Mouse (Mus musculus): ENCODE results near the gene Kcnq4. TPM values are rescaled to one million over a fixed set of nuclear protein-coding genes. Genes with fewer than 3 reads are reported as not detected.
A peak's percentile ranks its signal among the peaks of the same experiment; 100 is the strongest.

Kcnq4 gene
- polyA plus RNA-seq, 1 experiment from 2014 or later = 1.7 TPM

DNA sequence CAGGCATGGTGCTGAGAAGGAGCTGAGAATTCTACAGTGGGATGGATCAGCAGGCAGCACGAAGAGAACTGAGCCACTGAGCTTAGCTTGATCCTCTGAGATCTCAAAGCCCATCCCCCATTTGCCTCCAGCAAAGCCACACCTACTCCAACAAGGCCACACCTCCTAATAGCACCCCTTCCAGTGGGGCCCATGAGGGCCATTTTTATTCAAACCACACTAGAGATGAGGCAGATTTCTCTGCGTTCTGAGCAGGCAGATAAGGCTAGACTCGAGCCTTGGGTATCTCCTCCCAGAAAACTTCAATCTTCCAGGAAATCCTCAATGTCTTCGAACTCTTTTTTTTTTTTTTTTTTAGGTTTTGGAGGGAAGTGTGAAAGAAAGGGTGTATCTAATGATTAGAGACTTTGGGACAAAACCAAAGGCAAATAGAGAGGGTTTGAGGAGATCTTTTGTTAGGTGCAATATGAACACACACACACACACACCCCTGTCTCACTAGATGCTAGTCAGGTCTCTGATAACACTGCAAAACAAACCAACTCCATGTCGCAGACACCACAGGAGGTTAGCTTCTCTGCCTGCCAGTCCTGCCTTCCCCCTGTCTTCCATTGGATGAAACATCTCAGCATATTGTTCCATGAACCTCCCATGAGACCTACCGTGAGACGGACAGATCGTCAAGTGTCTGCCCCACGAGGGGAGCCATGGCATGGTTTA lies 65.0 kb downstream of the Kcnq4 start:
- peaks cover 5% of the 10 kb centered on the region; the same call in 1 of the 2 replicates for H3K27me3 ChIP-seq (ENCODE audit: insufficient read depth, poor library complexity, severe bottlenecking)
- H3K27ac ChIP-seq = no peak overlapping the region
- no peak for DNase-seq (ENCODE audit: low spot score)
- 48% methylated on average over 9 of the region's 9 CpGs for WGBS
- no peaks in the 10 kb centered on the region for H3K36me3 ChIP-seq
- H3K4me3 ChIP-seq = no peak overlapping the region
- peaks cover 3% of the 10 kb centered on the region; the same call in 1 of the 2 replicates for H3K4me1 ChIP-seq
- H3K9me3 ChIP-seq = no peaks in the 10 kb centered on the region

- Histone ChIP-seq H3K27me3 (ENCODE audit: insufficient read depth, poor library complexity, severe bottlenecking) (peaks cover 5% of the 10 kb centered on the region; the same call in 1 of the 2 replicates), H3K4me1 (peaks cover 3% of the 10 kb centered on the region; the same call in 1 of the 2 replicates), H3K36me3 (no peaks in the 10 kb centered on the region), H3K4me3 (no peak overlapping the region), H3K9me3 (no peaks in the 10 kb centered on the region), H3K27ac (no peak overlapping the region)
- no peak for DNase-seq (ENCODE audit: low spot score)
- 26% methylated on average over 10 of the region's 10 CpGs for WGBS
Measured at GRCm38 (mm10) chr4:120682168-120682567, 66.2 kb downstream of the Kcnq4 start.

DNA sequence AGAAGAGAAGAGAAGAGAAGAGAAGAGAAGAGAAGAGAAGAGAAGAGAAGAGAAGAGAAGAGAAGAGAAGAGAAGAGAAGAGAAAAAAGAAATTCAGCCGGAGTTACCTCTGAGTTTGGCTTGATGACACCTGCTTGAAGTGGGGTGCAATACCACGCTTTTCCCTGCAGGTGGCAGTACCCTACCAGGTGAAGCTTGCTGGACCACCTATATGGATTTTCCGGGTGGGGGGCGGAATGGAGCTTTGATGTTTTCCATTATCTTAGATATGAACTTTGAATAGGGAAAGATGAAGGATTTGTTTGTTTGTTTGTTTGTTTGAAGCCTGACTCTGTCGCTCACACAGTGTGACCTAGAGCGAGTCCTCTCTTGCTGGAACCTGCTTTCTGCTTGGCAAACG lies 67.5 kb downstream of the Kcnq4 start:
- peaks cover 3% of the 10 kb centered on the region; the same call in 1 of the 2 replicates for H3K4me1 ChIP-seq
- H3K9me3 ChIP-seq = no peaks in the 10 kb centered on the region
- no peak overlapping the region for H3K27ac ChIP-seq
- H3K36me3 ChIP-seq = no peaks in the 10 kb centered on the region
- no peak overlapping the region for H3K4me3 ChIP-seq
- DNase-seq (ENCODE audit: low spot score) = no peak
- 53% methylated on average over 7 of the region's 7 CpGs for WGBS
- H3K27me3 ChIP-seq (ENCODE audit: insufficient read depth, poor library complexity, severe bottlenecking) = peaks cover 5% of the 10 kb centered on the region; the same call in 1 of the 2 replicates

GRCm38 (mm10) chr4:120675640-120676039 lies 72.8 kb downstream of the Kcnq4 start:
- Histone ChIP-seq H3K9me3 (no peaks in the 10 kb centered on the region), H3K4me1 (0 out of 2 replicates have a peak, but pooled peaks cover 7% of the 10 kb centered on the region), H3K36me3 (no peaks in the 10 kb centered on the region), H3K4me3 (no peak overlapping the region), H3K27me3 (ENCODE audit: insufficient read depth, poor library complexity, severe bottlenecking) (peaks cover 16% of the 10 kb centered on the region; the same call in 1 of the 2 replicates), H3K27ac (peak overlapping the region; percentile 53; the same call in 1 of the 2 replicates)
- no peak for DNase-seq (ENCODE audit: low spot score)
- 67% methylated on average over 2 of the region's 2 CpGs for WGBS

DNA sequence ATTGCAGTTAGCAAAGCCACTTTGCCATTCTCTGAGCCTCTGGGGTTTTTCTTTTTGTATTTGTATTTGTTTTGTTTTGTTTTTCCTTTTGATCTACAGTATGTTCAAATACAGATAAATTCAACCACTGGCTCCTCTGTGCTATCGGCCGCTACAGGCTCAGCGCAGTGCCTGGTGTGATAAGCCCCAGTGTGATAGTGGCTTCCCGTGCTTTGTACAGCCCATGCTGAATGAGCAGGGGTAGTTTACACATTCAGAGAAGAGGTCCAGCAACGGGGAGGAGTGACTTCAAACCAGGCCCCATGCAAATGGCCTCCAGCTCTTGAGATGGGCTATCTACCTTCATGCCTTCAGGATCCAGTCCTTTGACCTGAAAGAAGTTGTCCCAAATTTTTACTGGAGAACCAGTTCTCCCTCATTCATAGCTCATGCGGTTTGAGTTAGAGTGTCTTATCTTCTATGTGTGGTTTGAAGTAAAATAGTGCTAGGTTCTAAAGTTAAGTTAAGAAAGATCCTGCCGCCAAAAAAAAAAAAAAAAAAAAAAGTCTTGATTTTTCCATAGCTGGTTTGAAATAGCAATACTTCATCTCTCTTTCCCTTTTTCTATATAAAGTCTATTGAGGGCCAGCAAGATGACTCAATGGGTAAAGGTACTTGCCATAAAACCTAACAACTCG lies 73.5 kb downstream of the Kcnq4 start:
- WGBS = 31% methylated on average over 8 of the region's 8 CpGs
- peak overlapping the region; percentile 43; the same call in 1 of the 2 replicates for H3K27ac ChIP-seq
- no peaks in the 10 kb centered on the region for H3K9me3 ChIP-seq
- H3K4me1 ChIP-seq = 0 out of 2 replicates have a peak, but pooled peaks cover 7% of the 10 kb centered on the region
- peak; percentile 95 for DNase-seq (ENCODE audit: low spot score)
- H3K36me3 ChIP-seq = no peaks in the 10 kb centered on the region
- H3K27me3 ChIP-seq (ENCODE audit: insufficient read depth, poor library complexity, severe bottlenecking) = peaks cover 20% of the 10 kb centered on the region; the same call in 1 of the 2 replicates
- no peak overlapping the region for H3K4me3 ChIP-seq

GRCm38 (mm10) chr4:120673606-120674005 lies 74.8 kb downstream of the Kcnq4 start:
- 83% methylated on average over 3 of the region's 3 CpGs for WGBS
- no peaks in the 10 kb centered on the region for H3K9me3 ChIP-seq
- H3K4me1 ChIP-seq = peaks cover 11% of the 10 kb centered on the region; the same call in 1 of the 2 replicates
- no peak for DNase-seq (ENCODE audit: low spot score)
- no peak overlapping the region for H3K4me3 ChIP-seq
- peaks cover 32% of the 10 kb centered on the region; the same call in 1 of the 2 replicates for H3K27me3 ChIP-seq (ENCODE audit: insufficient read depth, poor library complexity, severe bottlenecking)
- no peaks in the 10 kb centered on the region for H3K36me3 ChIP-seq
- H3K27ac ChIP-seq = peak overlapping the region; percentile 43

GRCm38 (mm10) chr4:120671046-120671445 lies 77.4 kb downstream of the Kcnq4 start:
- no peak overlapping the region; the same call in 1 of the 2 replicates for H3K27ac ChIP-seq
- no peaks in the 10 kb centered on the region for H3K36me3 ChIP-seq
- H3K4me3 ChIP-seq = no peak overlapping the region
- peaks cover 46% of the 10 kb centered on the region for H3K27me3 ChIP-seq (ENCODE audit: insufficient read depth, poor library complexity, severe bottlenecking)
- H3K4me1 ChIP-seq = peaks cover 35% of the 10 kb centered on the region
- WGBS = 52% methylated on average over 12 of the region's 12 CpGs
- H3K9me3 ChIP-seq = no peaks in the 10 kb centered on the region
- no peak for DNase-seq (ENCODE audit: low spot score)

GRCm38 (mm10) chr4:120669585-120669984 lies 78.8 kb downstream of the Kcnq4 start:
- Histone ChIP-seq H3K4me1 (peaks cover 46% of the 10 kb centered on the region), H3K27me3 (ENCODE audit: insufficient read depth, poor library complexity, severe bottlenecking) (peaks cover 46% of the 10 kb centered on the region), H3K9me3 (no peaks in the 10 kb centered on the region), H3K4me3 (no peak overlapping the region), H3K27ac (no peak overlapping the region), H3K36me3 (no peaks in the 10 kb centered on the region)
- 62% methylated on average over 5 of the region's 5 CpGs for WGBS
- no peak for DNase-seq (ENCODE audit: low spot score)

- Histone ChIP-seq H3K4me1 (peaks cover 43% of the 10 kb centered on the region), H3K9me3 (no peaks in the 10 kb centered on the region), H3K4me3 (peak overlapping the region; percentile 78; the same call in 1 of the 2 replicates), H3K27ac (peak overlapping the region; percentile 91; the same call in 1 of the 2 replicates), H3K36me3 (no peaks in the 10 kb centered on the region), H3K27me3 (ENCODE audit: insufficient read depth, poor library complexity, severe bottlenecking) (peaks cover 46% of the 10 kb centered on the region)
- 81% methylated on average over 4 of the region's 4 CpGs for WGBS
- DNase-seq (ENCODE audit: low spot score) = no peak
Measured at GRCm38 (mm10) chr4:120668551-120668950, 79.9 kb downstream of the Kcnq4 start.

- 12% methylated on average over 10 of the region's 10 CpGs for WGBS
- no peaks in the 10 kb centered on the region for H3K36me3 ChIP-seq
- H3K9me3 ChIP-seq = no peaks in the 10 kb centered on the region
- peaks cover 46% of the 10 kb centered on the region for H3K27me3 ChIP-seq (ENCODE audit: insufficient read depth, poor library complexity, severe bottlenecking)
- H3K4me3 ChIP-seq = peak overlapping the region; percentile 78
- H3K4me1 ChIP-seq = peaks cover 43% of the 10 kb centered on the region
- H3K27ac ChIP-seq = peak overlapping the region; percentile 91
- no peak for DNase-seq (ENCODE audit: low spot score)
Measured at GRCm38 (mm10) chr4:120667555-120667954, 80.9 kb downstream of the Kcnq4 start.

- peak overlapping the region; percentile 78 for H3K4me3 ChIP-seq
- H3K9me3 ChIP-seq = no peaks in the 10 kb centered on the region
- peak; percentile 88 for DNase-seq (ENCODE audit: low spot score)
- H3K27me3 ChIP-seq (ENCODE audit: insufficient read depth, poor library complexity, severe bottlenecking) = peaks cover 41% of the 10 kb centered on the region
- peak overlapping the region; percentile 91 for H3K27ac ChIP-seq
- H3K4me1 ChIP-seq = peaks cover 43% of the 10 kb centered on the region
- no peaks in the 10 kb centered on the region for H3K36me3 ChIP-seq
- WGBS = under 1% methylated on average over 50 of the region's 50 CpGs
Measured at GRCm38 (mm10) chr4:120667045-120667501, 81.3 kb downstream of the Kcnq4 start.

DNA sequence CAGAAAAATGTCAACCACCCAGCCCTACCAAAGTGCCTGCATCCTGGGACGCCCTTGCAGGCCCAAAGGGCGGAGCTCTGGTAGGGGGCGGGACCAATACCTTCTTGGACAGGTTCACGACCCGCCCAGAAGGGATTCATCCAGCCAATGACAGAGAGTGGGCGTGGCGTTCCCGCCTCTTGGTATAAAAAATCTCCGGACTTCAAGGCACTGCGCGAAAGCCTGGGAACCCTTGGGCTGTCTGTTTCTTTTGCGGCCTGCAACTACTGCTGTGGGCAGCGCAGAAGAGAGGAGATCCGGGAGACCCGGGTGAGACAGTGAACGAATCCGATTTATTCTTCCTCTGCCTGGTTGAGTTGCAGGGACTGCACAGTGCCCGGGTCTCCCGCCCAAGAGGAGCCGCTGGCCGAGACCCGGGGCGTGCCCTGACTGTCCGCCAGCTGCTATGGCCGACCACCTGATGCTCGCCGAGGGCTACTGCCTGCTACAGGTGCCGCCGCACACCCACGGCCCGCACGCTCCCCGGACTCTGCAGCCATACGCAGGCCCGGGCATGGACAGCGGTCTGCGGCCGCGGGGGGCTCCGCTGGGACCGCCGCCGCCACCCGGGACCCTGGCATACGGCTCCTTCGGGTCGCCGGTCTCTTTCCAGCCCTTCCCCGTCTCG lies 81.9 kb downstream of the Kcnq4 start, which contains the start of gene Cited4:
Gene Cited4 (plus strand): TSS at position 215 of the 667 bp plus-strand sequence.
- WGBS = under 1% methylated on average over 50 of the region's 50 CpGs
- H3K27me3 ChIP-seq (ENCODE audit: insufficient read depth, poor library complexity, severe bottlenecking) = peaks cover 39% of the 10 kb centered on the region
- peak; percentile 99 for DNase-seq (ENCODE audit: low spot score)

More for the DNA sequence above, 81.9 kb downstream of the Kcnq4 start, which contains the start of gene Cited4:
- Histone ChIP-seq H3K36me3 (no peaks in the 10 kb centered on the region), H3K4me1 (peaks cover 43% of the 10 kb centered on the region), H3K27ac (peak within 1 kb of the TSS; percentile 91), H3K4me3 (peak within 1 kb of the TSS; percentile 78), H3K9me3 (no peaks in the 10 kb centered on the region)

All from heart, embryonic 10.5 days (tissue).